Mouse (Mus musculus): ENCODE data around the gene Rin3. TPM values are rescaled to one million over a fixed set of nuclear protein-coding genes. Genes with fewer than 3 reads are reported as not detected.

Rin3 gene
- polyA plus RNA-seq (2011; ENCODE audit: insufficient read depth, insufficient read length, low replicate concordance, missing spikeins) = 35.3 and 102 TPM in 2 replicates

GRCm38 (mm10) chr12:102282763-102283482 is at the start of gene Rin3:
TSS of gene Rin3 (plus strand) at chr12:102283048.
- WGBS = under 1% methylated on average over 75 of the region's 75 CpGs
- H3K4me3 ChIP-seq (replicated peaks; ENCODE audit: control insufficient read depth, low read depth, low read length) = peak within 1 kb of the TSS; percentile 97
- H3K27ac ChIP-seq (ENCODE audit: control insufficient read depth, insufficient read depth, low read depth, low read length, poor library complexity) = peak within 1 kb of the TSS; percentile 95
- TF ChIP-seq POLR2A (IDR thresholded peaks at IDR 0.05; ENCODE audit: borderline replicate concordance, control insufficient read depth, low read depth, low read length) (peak; percentile 65; the same call in 1 of the 2 replicates), CTCF (IDR thresholded peaks at IDR 0.05; ENCODE audit: control insufficient read depth, insufficient read depth, low read length) (no peak)
- H3K4me1 ChIP-seq (ENCODE audit: control insufficient read depth, insufficient read depth, low read length) = peaks cover 4% of the 10 kb centered on the region

- H3K27ac ChIP-seq (ENCODE audit: control insufficient read depth, insufficient read depth, low read depth, low read length, poor library complexity) = no peak overlapping the region
- H3K4me3 ChIP-seq (replicated peaks; ENCODE audit: control insufficient read depth, low read depth, low read length) = no peak overlapping the region
- WGBS = 82% methylated on average over 3 of the region's 3 CpGs
- TF ChIP-seq CTCF (IDR thresholded peaks at IDR 0.05; ENCODE audit: control insufficient read depth, insufficient read depth, low read length) (no peak), POLR2A (IDR thresholded peaks at IDR 0.05; ENCODE audit: borderline replicate concordance, control insufficient read depth, low read depth, low read length) (no peak)
- peaks cover 1% of the 10 kb centered on the region; the same call in 1 of the 2 replicates for H3K4me1 ChIP-seq (ENCODE audit: control insufficient read depth, insufficient read depth, low read length)
Measured at GRCm38 (mm10) chr12:102235551-102235950, 47.3 kb upstream of the Rin3 start.

- H3K4me1 ChIP-seq (ENCODE audit: control insufficient read depth, insufficient read depth, low read length) = peaks cover 1% of the 10 kb centered on the region; the same call in 1 of the 2 replicates
- no peak overlapping the region for H3K4me3 ChIP-seq (replicated peaks; ENCODE audit: control insufficient read depth, low read depth, low read length)
- WGBS = 83% methylated on average over 6 of the region's 6 CpGs
- no peak for TF ChIP-seq POLR2A (IDR thresholded peaks at IDR 0.05; ENCODE audit: borderline replicate concordance, control insufficient read depth, low read depth, low read length)
- TF ChIP-seq CTCF (IDR thresholded peaks at IDR 0.05; ENCODE audit: control insufficient read depth, insufficient read depth, low read length) = no peak
- H3K27ac ChIP-seq (ENCODE audit: control insufficient read depth, insufficient read depth, low read depth, low read length, poor library complexity) = no peak overlapping the region
Measured at GRCm38 (mm10) chr12:102236317-102236716, 46.5 kb upstream of the Rin3 start.

GRCm38 (mm10) chr12:102242076-102242722 is 40.6 kb upstream of the Rin3 start:
- TF ChIP-seq POLR2A (IDR thresholded peaks at IDR 0.05; ENCODE audit: borderline replicate concordance, control insufficient read depth, low read depth, low read length) = no peak
- no peak overlapping the region for H3K27ac ChIP-seq (ENCODE audit: control insufficient read depth, insufficient read depth, low read depth, low read length, poor library complexity)
- 37% methylated on average over 6 of the region's 6 CpGs for WGBS

GRCm38 (mm10) chr12:102243915-102244314 is 38.9 kb upstream of the Rin3 start:
- no peaks in the 10 kb centered on the region for H3K4me1 ChIP-seq (ENCODE audit: control insufficient read depth, insufficient read depth, low read length)
- H3K27ac ChIP-seq (ENCODE audit: control insufficient read depth, insufficient read depth, low read depth, low read length, poor library complexity) = no peak overlapping the region
- H3K4me3 ChIP-seq (replicated peaks; ENCODE audit: control insufficient read depth, low read depth, low read length) = no peak overlapping the region
- TF ChIP-seq CTCF (IDR thresholded peaks at IDR 0.05; ENCODE audit: control insufficient read depth, insufficient read depth, low read length) (no peak), POLR2A (IDR thresholded peaks at IDR 0.05; ENCODE audit: borderline replicate concordance, control insufficient read depth, low read depth, low read length) (no peak)
- 86% methylated on average over 1 of the region's 1 CpGs for WGBS

More at GRCm38 (mm10) chr12:102242076-102242722, 40.6 kb upstream of the Rin3 start:
- Histone ChIP-seq H3K4me3 (replicated peaks; ENCODE audit: control insufficient read depth, low read depth, low read length) (no peak overlapping the region), H3K4me1 (ENCODE audit: control insufficient read depth, insufficient read depth, low read length) (no peaks in the 10 kb centered on the region)

- Histone ChIP-seq H3K4me3 (replicated peaks; ENCODE audit: control insufficient read depth, low read depth, low read length) (no peak overlapping the region), H3K27ac (ENCODE audit: control insufficient read depth, insufficient read depth, low read depth, low read length, poor library complexity) (no peak overlapping the region), H3K4me1 (ENCODE audit: control insufficient read depth, insufficient read depth, low read length) (no peaks in the 10 kb centered on the region; the same call in 1 of the 2 replicates)
- no peak for TF ChIP-seq CTCF (IDR thresholded peaks at IDR 0.05; ENCODE audit: control insufficient read depth, insufficient read depth, low read length)
- TF ChIP-seq POLR2A (IDR thresholded peaks at IDR 0.05; ENCODE audit: borderline replicate concordance, control insufficient read depth, low read depth, low read length) = no peak
- WGBS = 63% methylated on average over 5 of the region's 5 CpGs
Measured at GRCm38 (mm10) chr12:102246226-102246625, 36.6 kb upstream of the Rin3 start.

- Histone ChIP-seq H3K27ac (ENCODE audit: control insufficient read depth, insufficient read depth, low read depth, low read length, poor library complexity) (no peak overlapping the region), H3K4me1 (ENCODE audit: control insufficient read depth, insufficient read depth, low read length) (no peaks in the 10 kb centered on the region; the same call in 1 of the 2 replicates), H3K4me3 (replicated peaks; ENCODE audit: control insufficient read depth, low read depth, low read length) (no peak overlapping the region)
- WGBS = 84% methylated on average over 6 of the region's 6 CpGs
- TF ChIP-seq POLR2A (IDR thresholded peaks at IDR 0.05; ENCODE audit: borderline replicate concordance, control insufficient read depth, low read depth, low read length) (no peak), CTCF (IDR thresholded peaks at IDR 0.05; ENCODE audit: control insufficient read depth, insufficient read depth, low read length) (no peak)
Measured at GRCm38 (mm10) chr12:102248104-102248503, 34.7 kb upstream of the Rin3 start.

GRCm38 (mm10) chr12:102250316-102250715 is 32.5 kb upstream of the Rin3 start:
- 86% methylated on average over 4 of the region's 4 CpGs for WGBS
- TF ChIP-seq CTCF (IDR thresholded peaks at IDR 0.05; ENCODE audit: control insufficient read depth, insufficient read depth, low read length) (no peak), POLR2A (IDR thresholded peaks at IDR 0.05; ENCODE audit: borderline replicate concordance, control insufficient read depth, low read depth, low read length) (no peak)

More at GRCm38 (mm10) chr12:102250316-102250715, 32.5 kb upstream of the Rin3 start:
- Histone ChIP-seq H3K4me1 (ENCODE audit: control insufficient read depth, insufficient read depth, low read length) (no peaks in the 10 kb centered on the region; the same call in 1 of the 2 replicates), H3K27ac (ENCODE audit: control insufficient read depth, insufficient read depth, low read depth, low read length, poor library complexity) (no peak overlapping the region), H3K4me3 (replicated peaks; ENCODE audit: control insufficient read depth, low read depth, low read length) (no peak overlapping the region)
